Mouse (Mus musculus) erythroblast, embryonic 14.5 days (primary cell): ENCODE results near the gene Igll1.

Experiments used
- GATA1 ChIP-seq: IDR thresholded peaks from 2 replicates; pipeline ENCODE4 v1.6.1; 2012; ENCODE audit warnings: low read length, inconsistent platforms, mixed read lengths
- TAL1 ChIP-seq: IDR thresholded peaks from 3 replicates; pipeline ENCODE4 v1.6.1; 2012; ENCODE audit warnings: low read length, inconsistent platforms, mixed read lengths

GRCm38 (mm10) chr16:16829671-16830070 is 34.1 kb downstream of the Igll1 start:
- TF ChIP-seq GATA1, result no peak
- TF ChIP-seq TAL1, result no peak
